Mouse (Mus musculus): ENCODE results near the gene Shbg.
A peak's percentile ranks its signal among the peaks of the same experiment; 100 is the strongest.

The Shbg gene

DNA sequence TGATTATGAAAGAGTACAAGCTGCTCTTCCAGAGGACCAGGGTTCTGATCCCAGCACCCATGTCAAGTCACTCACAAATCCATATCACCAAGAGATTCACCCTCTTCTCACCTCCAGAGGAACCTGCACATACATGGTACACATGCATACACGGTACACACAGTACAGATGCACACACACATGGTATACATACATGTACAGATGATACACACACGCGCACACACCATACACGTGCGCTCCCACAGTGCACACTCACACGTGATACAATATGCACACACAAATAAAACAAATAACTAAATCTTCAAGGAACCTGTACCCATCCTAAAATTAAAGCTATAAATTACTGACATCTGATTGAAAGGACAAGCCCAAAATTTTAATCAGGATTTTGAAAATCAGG is 22.9 kb downstream of the Shbg start:
- no peak for DNase-seq (ENCODE audit: low spot score)

DNA sequence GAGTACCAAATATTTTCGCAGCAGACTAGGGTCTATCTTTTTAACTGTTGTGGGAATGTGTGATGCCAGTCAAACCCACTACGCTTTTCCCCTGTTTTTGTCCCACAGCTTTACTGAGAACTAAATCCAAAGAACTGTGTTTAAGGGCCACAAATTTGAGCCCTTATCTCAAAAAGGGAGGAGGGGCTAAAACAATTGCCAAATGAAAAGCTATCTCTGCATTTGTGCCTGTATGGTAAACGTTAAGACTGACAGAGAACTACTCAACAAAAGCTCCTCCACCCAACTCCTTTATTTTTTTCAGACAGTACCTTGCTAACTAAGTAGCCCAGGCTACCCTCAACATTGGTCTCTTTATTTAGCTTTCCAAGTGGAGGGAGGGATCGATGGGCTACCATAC is 24.9 kb downstream of the Shbg start:
- DNase-seq (ENCODE audit: low spot score), result no peak

DNA sequence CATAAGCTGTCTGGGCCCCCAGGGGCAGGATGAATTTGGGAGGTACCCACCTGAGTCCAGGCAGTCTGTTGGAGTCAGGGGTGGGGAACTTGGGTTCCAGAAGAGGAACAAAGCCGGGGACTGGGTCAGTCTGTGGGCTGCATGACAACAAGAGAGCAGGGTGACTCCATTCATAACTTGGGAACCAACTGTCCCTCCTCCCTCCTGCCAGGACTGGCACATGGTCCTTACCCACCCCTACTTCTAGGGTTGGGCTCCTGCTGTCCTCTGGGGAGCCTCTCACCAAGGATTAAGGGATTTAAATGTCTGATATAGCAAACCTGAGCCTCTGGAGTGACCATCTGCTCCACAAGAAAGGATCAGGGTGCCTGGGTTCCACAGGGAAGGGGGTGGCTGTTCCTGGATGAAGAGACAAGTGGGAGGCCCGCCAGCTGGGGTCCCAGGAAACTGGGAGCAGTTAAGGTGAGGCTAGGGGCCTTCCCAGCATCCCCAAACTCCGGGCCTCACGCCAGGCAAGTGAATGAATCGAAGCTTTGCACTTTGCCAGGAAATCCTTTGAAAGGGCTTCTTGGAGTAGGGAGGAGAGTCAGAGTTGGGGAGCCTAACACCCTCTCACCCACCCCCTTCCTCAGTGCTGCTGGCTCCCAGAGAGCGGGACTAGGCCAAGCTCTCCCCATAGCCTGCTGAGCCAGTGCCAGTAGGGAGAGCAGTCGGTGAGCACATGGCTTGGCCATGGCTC is 25.6 kb downstream of the Shbg start:
- no peak for DNase-seq (ENCODE audit: low spot score)

DNA sequence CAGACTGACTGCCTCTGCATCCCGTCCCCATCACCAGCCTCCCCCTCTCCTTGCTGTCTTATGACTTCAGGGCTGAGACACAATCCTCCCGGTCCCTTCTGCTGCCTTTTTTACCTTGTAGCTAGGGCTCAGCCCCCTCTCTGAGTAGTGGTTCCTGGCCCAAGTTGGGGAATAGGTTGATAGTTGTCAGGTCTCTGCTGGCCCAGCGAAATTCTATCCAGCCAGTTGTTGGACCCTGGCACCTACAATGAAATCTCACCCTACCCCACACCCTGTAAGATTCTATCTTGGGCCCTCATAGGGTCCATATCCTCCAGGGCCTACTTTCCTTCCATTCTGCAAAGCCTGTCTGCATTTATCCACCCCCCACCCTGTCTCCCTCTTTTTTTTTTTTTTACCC is 26.3 kb downstream of the Shbg start:
- DNase-seq (ENCODE audit: low spot score), result no peak

DNA sequence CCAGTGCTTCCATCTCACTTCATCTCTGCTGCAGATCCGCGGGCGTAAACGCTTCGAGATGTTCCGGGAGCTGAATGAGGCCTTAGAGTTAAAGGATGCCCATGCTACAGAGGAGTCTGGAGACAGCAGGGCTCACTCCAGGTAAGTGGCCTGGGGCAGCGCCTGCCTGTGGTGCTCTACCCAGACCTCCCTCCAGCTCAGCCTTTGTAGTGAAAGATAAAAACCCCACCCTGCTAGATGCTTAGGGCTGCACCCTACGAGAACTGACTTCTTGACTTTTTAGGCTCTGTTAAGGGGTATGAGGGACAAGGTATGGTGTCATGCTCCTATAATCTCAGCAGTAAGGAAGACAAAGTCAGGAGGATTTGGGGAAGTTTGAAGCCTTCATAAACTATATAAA is 27.1 kb downstream of the Shbg start:
- DNase-seq (ENCODE audit: low spot score), result no peak

DNA sequence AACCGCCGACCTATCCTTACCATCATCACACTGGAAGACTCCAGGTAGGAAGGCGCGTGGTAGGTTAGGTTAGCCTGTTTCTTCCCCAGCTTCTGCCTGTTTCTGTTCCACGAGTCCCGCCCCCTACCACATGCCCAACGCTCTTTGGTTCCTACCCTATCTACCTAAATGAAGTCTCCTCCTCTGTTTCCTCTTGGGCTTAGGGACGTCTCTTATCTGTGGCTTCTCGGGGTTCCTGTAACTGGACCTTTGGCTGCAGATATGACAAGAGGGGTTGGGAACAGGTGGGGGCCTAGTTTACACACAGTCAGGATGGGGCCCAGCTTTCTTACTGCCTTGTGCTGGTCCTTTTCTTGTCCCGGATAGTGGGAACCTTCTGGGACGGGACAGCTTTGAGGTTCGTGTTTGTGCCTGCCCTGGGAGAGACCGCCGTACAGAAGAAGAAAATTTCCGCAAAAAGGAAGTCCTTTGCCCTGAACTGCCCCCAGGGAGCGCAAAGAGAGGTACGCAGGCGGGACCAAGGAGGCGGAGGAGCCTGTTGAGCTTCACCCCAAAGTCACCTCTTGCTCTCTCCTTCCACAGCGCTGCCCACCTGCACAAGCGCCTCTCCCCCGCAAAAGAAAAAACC is 28.4 kb downstream of the Shbg start:
- DNase-seq (ENCODE audit: low spot score), result no peak

DNA sequence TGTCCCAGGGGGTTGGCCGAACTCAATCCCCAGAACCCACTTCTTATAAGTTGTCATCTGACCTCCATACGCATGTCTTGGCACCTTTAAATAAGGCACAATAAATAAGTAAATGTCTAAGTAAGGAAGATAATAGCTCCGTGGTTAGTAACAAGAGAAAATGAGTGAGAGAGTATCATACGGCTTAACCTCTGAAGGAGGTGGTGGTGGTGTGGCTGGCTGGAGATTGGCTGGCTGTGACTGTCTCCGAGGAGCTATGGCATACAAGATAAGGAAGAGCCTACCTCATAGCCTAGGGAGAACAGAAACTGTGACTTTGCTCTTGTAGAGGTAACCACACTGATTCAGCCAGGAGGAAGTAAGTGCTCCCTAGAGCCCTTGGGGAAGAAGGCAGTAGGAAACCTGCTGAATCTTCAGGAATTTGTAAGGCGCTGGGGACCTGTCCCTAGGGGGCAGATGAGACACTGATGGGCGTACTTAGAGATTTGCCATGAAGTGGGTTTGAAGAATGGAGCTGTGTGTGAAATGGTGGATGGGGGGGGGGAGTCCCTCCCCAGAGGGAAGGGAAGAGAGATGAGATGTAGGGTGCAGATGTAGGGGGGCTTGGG is 31.9 kb downstream of the Shbg start:
- DNase-seq (ENCODE audit: low spot score), result no peak

DNA sequence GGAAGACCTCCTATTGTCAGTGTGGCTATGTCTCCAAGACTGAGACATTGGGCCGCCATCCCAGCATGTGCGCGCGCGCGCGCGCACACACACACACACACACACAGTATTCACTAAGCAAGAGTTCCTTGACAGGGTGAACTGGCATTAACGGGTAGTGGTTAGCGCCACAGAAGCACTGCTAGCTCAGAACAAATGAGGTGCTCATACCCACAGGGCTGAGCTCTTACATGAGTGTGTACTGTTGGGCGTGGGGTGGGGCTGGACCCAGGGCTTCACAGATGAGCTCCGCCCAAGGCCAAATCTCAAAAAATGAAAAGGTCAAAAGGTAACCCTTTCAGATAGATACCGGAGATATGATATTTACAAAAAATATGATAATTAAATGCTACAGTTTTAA is 32.8 kb downstream of the Shbg start:
- DNase-seq (ENCODE audit: low spot score), result no peak

DNA sequence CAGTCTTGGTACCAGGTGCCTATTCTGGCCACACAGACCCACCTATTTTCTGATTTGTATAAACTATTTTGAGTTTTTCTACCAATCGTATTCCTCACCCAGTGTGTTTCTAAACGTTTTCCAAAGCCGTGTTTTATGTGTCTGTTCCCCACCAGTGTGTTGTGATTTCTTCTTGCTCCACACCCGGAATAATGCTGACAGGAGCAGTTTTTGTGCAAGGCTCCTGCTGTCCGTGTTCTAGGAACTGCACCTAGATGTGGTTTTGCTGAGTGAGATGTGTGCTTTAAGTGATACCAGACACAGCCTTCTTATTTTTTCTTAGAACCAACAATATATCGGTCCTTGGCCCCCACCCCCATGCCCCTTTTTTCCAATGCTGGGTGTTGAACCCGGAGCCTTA is 33.7 kb downstream of the Shbg start:
- DNase-seq (ENCODE audit: low spot score), result no peak

DNA sequence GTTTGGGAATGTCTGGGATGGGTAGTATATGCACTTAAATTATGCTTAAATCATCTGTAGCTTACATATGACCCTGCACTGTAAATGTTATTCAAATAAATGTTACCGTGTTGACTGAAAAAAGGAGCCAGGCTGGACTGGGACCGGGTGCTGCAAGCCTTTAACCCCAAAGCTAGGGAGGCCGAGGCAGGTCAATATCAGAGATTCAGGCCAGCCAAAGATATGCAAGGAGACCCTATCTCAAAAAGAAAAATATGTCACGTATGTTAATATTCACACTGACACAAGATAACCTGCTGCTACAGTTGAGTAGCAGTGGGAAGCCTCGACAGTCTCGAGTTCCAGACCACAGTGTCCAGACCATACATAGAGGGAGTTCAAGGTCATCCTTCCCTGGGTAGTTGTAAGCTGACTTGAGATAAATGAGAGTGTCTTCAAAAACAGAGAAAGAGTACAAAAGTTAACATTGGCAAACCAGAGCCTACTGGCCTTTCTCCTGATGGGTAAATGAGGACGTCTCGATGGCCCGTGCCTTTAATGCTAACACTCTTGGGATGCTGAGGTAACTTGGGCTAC is 35.4 kb downstream of the Shbg start:
- no peak for DNase-seq (ENCODE audit: low spot score)

DNA sequence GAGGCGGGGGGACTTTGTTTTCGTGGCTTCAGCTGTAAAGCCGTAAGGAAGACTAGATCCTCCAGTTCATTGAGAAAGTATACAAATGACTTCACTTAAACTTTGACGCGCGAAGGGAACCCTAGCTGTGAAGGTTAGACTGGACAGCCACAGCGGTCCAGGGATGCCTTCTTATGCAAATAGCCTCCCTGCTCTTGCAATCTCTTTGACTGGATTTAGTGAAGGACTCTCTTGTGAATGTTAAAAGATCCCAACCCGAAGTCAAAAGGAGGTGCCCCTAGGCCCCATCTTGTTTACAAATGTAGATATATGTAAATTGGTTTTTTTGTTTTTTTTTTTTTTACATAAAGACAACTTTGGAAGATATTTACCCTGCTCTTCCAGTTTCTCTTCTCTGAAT is 35.9 kb downstream of the Shbg start:
- peak; percentile 60 for DNase-seq (ENCODE audit: low spot score)

DNA sequence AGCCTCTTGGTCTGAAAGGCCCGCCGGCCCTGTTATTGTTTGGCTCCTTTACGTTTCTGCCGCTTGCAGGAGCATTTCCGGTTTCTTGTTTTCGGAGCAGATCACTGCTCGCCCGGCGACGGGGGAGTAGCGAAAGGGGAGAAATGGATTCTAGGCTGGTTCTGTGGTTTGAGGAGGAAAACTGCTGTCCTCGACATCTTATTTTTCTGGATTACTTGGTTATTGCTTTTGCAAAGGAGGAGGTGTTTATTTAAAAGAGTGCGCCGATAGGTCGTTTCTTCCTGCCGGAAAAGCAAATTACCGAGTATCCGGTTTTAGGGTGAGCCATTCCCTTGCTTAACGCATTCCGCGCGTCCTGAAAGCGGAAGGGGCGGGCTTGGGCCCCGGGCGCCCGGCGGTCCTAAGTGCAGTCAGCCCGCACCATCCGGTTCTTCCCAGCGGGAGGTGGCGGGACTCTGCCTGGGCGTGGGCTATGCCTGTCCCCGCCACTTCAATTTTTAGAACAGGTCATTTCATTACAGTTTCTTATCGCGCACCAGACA is 36.5 kb downstream of the Shbg start:
- DNase-seq (ENCODE audit: low spot score), result peak; percentile 97

DNA sequence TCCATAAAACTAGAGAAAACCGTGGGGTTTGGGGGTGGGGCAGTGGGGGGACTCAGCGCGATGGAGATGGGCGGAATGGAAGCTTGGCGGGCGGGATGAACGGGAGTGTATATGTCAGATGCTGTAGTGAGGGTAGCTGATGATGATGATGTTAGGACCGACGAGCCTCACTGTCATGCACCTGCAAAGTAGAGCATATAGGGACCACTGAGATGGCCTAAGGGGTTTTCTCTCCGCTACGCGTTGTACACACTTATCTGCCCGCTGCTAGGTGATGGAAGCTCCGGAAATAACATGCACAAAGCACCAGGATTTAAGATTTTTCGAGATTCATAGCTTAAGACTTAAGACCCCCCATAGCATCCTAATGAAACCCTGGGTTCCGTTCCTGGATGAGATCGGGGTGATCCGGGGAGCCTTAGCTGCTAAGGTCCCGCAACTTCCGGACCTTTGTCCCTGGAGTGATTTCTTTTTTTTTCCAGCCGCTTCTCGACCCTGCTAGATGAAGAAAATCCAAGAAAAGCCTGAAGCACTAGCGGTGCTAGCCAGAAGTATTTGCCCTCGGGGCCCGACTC is 37.0 kb downstream of the Shbg start:
- no peak for DNase-seq (ENCODE audit: low spot score)

DNA sequence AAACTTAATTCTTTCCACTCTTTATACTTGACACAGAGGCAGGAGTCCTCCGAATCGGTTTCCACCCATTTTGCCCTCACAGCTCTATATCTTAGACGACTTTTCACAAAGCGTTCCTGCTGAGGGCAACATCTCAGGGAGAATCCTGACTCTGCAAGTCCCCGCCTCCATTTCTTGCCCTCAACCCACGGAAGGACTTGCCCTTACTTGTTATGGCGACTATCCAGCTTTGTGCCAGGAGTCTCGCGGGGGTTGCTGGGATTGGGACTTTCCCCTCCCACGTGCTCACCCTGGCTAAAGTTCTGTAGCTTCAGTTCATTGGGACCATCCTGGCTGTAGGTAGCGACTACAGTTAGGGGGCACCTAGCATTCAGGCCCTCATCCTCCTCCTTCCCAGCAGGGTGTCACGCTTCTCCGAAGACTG is 37.6 kb downstream of the Shbg start, which contains the start of the genes Wrap53 and Trp53:
TSS of gene Wrap53 (minus strand) at position 165 of the 424 bp plus-strand sequence.
TSS of gene Trp53 (plus strand) at position 269 of the 424 bp plus-strand sequence.
- peak; percentile 97 for DNase-seq (ENCODE audit: low spot score)

DNA sequence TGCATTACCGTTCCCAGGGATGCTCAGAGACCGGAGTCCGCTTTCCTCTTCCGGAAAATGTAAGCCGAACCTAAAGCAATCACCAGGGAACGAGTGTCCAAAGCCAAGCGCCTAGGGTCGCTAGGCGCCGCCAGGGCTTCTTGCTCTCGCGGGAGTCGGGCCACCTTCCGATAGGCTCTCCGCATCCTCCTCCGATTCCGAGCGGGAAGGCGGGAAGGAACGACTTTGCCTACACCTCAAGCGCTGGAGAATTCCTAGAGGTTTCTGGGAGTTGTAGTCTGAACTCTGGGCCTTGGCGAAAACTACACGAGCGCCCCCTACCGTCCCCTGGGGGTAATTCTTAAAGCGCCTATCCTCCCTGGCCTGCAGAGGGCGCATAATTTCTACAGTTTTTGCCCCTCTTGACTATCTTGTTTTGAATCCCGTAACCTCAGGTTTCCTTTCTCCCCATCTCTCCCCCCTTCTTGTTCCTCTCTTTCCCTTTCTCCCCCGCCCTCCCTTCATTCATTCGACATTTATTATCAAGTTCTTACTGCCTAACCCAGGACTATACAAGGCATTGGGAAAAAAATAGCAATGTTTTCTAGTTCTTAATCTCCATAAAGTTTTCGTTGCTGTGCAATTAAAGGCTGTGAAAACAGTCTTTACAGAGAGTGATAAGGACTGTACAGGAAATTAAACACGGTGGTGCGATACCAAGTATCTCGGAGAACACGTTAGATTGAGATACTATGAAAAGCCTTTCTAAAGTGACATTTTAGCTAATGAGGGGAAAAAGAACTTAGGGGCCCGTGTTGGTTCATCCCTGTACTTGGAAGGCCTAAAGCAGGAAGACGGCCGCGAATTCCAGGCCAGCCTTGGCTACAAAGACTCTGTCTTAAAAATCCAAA is 38.3 kb downstream of the Shbg start:
- DNase-seq (ENCODE audit: low spot score), result peak; percentile 100

DNA sequence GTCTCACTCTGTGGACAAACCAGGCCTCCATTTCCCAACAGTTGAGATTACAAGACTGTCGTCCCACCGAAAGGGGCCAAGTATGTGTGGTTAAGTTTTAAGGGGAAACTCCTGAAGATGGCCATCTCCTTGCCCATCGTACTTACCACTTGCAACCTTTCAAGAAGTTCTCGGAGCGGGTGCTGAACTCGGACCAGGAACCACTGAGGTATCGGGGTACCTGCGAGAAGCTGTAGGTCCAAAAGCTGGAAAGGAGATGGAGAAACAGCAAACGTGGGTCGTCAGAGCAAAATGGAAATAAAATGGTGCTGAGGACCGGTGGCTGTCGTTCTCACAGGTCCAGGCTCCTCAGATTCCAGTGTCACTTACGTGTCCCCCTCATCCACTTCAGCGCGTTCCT is 39.4 kb downstream of the Shbg start:
- DNase-seq (ENCODE audit: low spot score), result no peak

DNA sequence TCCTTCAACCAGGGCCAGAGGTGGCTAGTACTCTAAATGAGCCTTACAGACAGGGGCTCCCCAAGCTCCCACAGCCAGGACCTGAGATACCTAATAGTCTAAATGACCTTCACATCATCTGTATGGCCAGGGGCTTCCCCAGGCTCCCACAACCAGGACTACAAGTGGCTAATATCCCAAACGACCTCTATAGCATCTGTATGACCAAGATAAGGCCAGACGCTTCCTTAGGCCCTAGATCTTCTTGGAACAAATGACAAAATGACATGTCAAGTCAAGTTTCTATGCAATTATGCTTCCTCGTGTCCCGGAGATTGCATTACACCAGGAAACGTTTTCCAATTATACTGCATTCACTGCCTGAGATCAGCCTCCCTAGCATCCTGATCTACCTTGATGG is 41.4 kb downstream of the Shbg start:
- DNase-seq (ENCODE audit: low spot score), result no peak

DNA sequence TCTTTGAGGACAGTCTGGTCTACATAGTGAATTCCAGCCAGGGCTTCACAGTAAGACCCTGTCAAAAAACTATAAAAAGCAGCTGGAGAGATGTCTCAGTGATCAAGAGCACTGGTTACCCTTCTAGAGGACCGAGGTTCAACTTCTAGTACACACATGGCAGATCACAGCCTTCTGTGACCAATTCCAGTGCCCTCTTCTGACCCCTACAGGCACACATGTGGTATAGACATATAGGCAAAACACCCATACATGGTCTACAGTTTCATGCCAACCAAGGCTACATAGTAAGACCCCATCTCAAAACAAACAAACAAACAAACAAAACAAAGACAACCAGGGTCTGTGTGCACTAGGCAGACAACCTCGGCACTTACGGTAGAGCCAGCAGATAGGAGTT is 42.5 kb downstream of the Shbg start:
- peak; percentile 75 for DNase-seq (ENCODE audit: low spot score)

DNA sequence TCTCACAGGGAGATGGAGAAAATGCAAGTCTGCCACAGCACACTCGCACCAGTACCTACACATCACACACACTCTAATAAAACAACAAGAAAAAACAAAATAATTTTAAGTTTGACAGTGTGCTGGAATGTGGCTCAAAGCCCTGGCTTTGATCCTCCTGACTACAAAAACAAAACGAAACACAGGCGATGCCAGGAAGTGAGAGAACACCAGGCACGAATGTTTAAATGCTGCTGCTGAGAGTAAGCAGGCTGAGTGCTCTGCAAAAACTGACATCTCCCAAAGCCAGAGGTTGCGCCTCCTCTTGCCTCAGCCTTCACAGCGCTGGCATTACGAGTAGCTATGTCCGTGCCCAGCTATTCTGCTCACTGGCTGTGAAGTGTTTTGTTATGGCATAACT is 52.6 kb downstream of the Shbg start:
- DNase-seq (ENCODE audit: low spot score), result no peak
